Mouse (Mus musculus) MEL (cell line): ENCODE results near the gene Rcor1.

Experiments
- CTCF ChIP-seq, 3 experiments: IDR thresholded peaks in 2 of 3; conservative IDR thresholded peaks in 1 of 3; 2 replicates each; pipeline ENCODE4 v1.5.1; 2011 to 2012; ENCODE audit warnings: low read length in 3 of 3, low read depth in 2 of 3, mild to moderate bottlenecking in 2 of 3, improper control_type of control experiment in 1 of 3, inconsistent platforms in 1 of 3, mixed read lengths in 1 of 3, moderate library complexity in 1 of 3; ENCODE audit not compliant: control insufficient read depth in 1 of 3, insufficient read depth in 1 of 3, poor library complexity in 1 of 3, severe bottlenecking in 1 of 3
- GABPA ChIP-seq: IDR thresholded peaks from 2 replicates; pipeline ENCODE4 v1.6.1; 2012; ENCODE audit warnings: low read depth, mild to moderate bottlenecking, inconsistent platforms, low read length, improper control_type of control experiment, moderate library complexity
- GATA1 ChIP-seq: IDR thresholded peaks from 2 replicates; pipeline ENCODE4 v1.6.1; 2011; ENCODE audit warnings: low read depth, low read length, improper control_type of control experiment
- NELFE ChIP-seq: IDR thresholded peaks from 2 replicates; pipeline ENCODE4 v1.6.1; 2011; ENCODE audit warnings: low read depth, low read length, improper control_type of control experiment
- SMC3 ChIP-seq: IDR thresholded peaks from 2 replicates; pipeline ENCODE4 v1.6.1; 2011; ENCODE audit warnings: low read depth, low read length, improper control_type of control experiment
- TAL1 ChIP-seq: IDR thresholded peaks from 2 replicates; pipeline ENCODE4 v1.6.1; 2012; ENCODE audit warnings: mild to moderate bottlenecking, inconsistent platforms, low read length, moderate library complexity, mixed read lengths
- USF2 ChIP-seq, 2 experiments: IDR thresholded peaks; 2 replicates each; pipeline ENCODE4 v1.6.1; 2011 to 2012; ENCODE audit warnings: improper control_type of control experiment in 2 of 2, low read length in 2 of 2, borderline replicate concordance in 1 of 2, inconsistent platforms in 1 of 2, low read depth in 1 of 2, mild to moderate bottlenecking in 1 of 2; ENCODE audit not compliant: insufficient read depth in 1 of 2

DNA sequence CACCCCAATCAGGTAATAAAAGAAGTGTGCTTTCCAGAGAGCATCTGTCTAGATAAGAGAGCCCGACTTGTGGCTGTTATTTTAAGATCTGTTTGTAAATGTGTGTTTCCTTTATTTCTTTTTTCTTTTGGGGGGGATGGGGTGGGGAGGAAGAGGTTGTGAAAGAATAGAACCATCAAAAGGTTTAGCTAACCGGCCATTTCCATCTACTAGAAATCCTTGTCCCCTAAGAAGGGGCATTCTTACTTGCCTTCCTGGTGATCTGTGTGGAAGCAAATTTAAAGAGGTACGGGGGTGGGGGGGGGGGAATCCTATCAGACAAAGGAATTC is 1.3 kb downstream of the Rcor1 start:
- TF ChIP-seq CTCF (IDR thresholded peaks at IDR 0.05 in 2 of 3, conservative IDR thresholded peaks at IDR 0.05 in 1 of 3; ENCODE audit: control insufficient read depth in 1 of 3, insufficient read depth in 1 of 3, low read depth in 2 of 3, low read length in 3 of 3, poor library complexity in 1 of 3, severe bottlenecking in 1 of 3) = no peak
- TF ChIP-seq USF2 (IDR thresholded peaks at IDR 0.05; ENCODE audit: borderline replicate concordance in 1 of 2, insufficient read depth in 1 of 2, low read depth in 1 of 2, low read length in 2 of 2) = no peak
- TF ChIP-seq GATA1 = peak; percentile 50
- no peak for TF ChIP-seq GABPA
- TF ChIP-seq TAL1 = no peak
- no peak for TF ChIP-seq NELFE
- TF ChIP-seq SMC3 = no peak
